Mouse (Mus musculus) fat pad, adult 2 months (tissue): Measurements from ENCODE around the gene Khdc4.
"Not testable (repeated sequence)": the region's sequence is repeated elsewhere in the genome, so short reads cannot be mapped to it uniquely, and the experiment has no call there.

Source experiments
- DNase-seq: peaks from one replicate; pipeline ENCODE4 v3.0.0-alpha.2; 2011; ENCODE audit warnings: low read depth, low spot score; ENCODE audit errors: extremely low read depth

Gene Khdc4

DNA sequence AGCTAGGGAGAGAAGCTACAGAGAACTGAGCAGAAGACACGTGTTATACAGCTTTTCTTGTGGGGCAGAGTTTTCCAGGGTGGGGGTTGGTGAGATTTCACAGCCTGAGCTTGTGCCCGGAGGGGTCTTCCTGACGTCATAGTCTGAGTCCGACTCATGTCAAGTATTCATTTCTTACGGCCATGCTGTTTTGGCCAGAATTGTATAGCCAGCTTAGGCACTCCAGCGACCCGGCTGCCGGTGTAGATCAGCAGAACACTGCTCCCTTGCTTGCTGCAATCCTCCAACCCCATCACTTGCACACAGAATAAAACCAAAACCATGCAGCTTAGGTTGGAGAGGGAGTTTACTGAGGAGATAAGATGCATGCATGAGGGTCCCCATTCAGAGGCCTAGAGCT, 30.0 kb upstream of the Khdc4 start:
- DNase-seq, result no peak

DNA sequence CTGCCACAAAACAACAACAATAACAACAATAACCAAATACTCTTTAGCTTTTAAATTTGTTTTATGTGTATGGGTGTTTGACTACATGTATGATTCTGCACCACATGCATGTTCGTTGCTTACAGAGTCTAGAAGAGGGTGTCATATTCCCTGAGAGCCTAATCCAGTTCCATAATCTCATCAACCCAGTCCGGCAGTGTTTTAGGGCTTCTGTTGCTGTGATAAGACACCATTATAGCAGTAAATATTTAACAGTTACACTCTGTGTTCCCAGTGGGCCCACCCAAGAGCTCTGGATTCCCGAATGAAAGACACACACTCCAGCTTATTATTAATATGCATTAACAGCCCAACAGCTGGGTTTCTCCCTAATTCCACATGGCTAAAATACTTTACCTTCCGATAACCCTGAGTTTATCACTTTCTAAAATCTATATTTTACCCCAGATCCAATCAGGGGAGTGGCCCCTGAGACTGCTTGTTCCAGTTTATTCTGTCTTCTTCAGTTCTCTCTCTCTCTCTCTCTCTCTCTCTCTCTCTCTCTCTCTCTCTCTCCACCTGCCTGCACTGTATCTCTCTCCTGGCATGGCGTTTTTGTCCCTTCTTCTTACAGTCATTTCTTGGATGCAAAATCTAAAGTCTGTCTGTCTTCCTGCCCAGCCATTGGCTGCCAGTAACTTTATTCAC, 27.0 kb upstream of the Khdc4 start:
- no peak for DNase-seq

DNA sequence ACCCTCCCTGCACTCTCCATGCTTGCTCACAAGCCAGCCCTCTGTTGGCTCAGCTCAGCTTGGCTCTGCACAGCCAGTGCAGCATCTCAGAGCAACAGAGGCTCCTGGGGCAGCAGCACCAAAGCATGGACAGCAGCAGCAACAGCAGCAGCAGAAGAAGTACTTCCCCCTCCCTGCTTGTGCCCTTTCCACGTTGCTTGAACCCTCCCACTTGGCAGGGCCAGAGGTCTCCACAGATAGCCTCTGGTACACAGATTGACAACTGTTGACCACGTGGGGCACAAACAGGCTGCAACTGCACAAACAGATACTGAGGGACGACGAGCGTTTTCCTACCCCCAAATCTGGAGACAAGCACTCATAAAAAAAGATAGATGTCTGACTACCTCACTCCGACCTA, 25.8 kb upstream of the Khdc4 start:
- DNase-seq, result no peak

DNA sequence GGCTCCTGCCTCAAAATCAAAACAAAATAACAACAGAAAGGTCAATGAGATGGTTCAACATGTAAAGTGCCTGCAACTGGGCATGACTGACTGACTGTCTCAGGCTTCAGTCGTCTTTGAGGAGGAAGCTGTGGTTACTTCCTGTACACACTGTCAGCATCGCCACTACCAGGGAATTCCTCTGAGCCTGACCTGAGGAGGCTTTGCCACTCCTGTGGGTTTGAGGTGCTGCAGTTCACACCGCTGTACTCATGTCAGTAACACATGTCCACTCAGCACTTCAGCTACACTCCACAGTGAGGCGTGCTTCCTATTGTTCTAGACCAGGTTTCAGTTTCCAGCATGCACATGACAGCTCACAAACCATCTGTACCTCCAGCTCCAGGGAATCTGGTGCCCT, 21.5 kb upstream of the Khdc4 start:
- DNase-seq, result no peak

DNA sequence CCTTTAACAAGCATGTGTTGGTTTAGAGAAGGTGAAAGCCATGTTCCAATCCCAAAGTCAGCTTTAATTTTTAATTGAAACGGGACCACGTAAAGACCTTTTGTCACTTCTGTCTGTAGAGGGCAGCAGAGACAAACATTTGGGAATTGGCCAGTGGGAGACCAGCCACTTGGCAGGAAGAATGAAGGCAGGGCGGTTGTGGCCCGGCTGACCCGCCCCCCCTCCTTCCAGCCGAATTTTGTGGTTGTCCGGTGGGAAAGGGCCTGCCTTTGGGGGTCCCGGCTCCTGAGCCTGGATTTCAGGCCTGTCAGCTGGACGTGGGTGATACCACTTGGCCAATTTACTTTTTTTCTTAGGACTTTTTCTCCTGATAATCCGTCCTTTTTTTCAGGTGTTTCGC, 8.2 kb upstream of the Khdc4 start:
- no peak for DNase-seq

DNA sequence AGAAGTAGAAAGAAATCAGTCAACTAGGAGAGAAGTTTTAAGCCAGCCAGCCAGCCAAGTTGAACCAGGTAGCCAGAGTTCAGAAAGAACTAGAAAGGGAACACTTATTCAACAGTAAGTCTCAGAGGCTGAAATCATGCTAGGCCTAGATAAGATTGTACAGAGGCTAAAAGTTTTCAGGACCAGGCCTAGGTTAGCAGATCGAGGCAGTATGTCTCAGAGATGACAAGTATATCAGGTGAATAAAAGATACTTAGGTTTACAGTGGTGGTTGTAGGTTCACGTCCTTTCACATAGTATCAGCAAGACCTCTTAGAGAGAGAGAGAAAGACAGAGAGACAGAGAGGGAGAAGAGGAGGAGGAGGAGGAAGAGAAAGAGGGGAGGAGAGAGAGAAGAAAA, 1.8 kb upstream of the Khdc4 start:
- no peak for DNase-seq

DNA sequence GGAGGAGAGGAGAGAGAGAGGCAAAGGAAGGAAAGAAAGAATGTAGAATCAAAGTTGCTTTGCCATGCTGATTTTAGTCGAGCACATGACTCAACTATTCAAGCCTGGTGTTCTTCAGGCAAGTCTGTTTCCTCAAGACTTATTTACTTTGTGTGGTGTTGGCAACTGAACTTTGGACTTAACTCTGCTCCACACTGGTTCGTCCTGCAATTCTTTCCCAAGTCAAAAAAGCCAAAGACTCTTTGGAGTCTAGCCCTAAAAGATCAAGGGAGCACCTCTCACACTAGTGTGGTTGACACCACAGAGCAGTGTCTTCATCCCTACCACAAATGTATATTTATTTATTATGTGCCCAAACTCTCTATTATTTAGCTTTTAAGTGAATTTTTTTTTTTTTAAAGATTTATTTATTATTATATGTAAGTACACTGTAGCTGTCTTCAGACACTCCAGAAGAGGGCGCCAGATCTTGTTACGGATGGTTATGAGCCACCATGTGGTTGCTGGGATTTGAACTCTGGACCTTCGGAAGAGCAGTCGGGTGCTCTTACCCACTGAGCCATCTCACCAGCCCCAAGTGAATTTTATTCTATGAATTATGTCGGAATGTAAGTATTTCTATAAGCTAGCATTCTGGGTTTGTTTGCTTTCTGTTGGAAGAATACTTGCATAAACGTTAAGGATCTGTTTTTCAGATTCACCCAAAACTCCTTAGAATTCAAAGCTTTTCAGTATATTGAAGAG, 1.2 kb upstream of the Khdc4 start:
- no peak for DNase-seq

DNA sequence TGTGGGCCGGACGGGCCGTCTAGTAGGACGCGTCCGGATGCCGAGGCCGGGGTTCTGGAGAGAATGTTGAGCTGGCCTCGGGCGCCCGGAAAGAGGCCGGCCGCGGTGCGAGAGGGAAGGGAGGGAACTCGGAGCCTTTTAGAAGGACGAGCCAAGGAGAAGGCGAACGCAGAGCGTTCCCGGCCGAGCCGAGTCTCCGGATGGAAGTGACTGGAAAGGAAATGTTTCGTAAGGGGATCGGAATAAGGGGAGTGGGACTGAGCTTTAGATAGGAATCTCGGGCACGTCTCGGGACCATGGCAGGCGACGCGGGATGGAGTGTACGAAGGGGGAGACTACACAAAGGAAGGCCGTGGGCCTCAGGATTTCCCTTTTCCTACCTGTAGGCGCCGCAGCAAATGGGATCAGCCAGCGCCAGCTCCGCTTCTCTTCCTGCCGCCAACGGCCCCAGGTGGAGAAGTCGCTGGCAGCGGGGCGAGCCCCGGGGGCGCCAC, 402 bp downstream of the Khdc4 start:
- DNase-seq, result no peak

DNA sequence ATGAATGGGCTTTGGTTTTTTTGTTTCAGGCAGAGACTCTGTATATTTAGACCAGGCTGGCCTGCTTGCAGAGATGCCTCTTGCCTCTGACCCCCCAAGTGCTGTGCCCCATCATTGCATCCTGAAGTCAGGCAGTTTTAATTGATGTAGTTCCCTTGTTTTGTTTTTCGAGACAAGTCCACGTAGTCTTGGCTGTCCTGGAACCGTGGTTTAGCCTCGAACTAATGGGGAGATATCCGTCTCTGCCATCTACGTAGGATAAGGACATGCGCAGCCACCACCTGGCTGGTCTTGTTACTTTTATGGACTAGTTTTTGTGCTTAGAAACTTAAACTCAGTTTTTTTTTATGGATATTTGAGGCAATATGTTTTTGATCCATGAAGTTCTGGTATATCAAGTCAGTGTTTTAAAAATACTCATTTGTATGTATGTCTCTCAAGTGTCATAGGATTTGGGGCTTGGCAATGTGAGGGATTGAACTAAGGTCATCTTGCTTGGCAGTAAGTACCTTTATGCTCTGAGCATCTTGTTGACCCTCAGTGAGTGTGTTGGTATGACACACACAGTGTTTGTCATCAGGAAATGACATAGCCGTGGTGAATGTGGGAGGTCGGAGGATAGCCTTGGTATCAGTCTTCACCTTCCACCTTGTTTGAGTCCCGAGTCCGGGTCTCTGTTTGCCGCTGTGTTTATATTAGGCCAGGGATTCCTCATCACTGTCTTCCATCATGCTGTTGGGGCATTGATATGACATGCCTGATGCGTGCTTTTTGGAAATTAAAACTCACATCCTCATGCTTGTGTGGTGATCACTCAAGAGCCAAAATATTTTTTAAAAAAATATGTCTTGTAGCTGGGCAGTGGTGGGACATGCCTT, 1.4 kb downstream of the Khdc4 start:
- no peak for DNase-seq

DNA sequence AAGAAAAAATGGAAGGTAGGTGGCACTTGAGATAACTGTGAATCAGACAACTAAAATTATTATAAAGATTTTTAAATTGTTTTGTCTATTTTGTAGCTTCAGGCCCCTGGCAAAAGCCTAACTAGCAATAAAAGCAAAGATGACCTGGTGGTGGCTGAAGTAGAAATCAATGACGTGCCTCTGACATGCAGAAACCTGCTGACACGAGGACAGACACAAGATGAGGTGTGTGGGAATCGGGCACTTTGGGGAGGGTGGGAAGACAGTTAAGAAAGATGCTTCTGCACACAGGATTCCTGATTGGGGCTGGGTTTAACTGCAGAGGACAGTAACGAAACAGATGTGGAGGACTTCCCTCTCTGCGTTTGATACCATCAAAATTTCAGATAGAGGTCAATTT, 3.5 kb downstream of the Khdc4 start:
- DNase-seq, result no peak

DNA sequence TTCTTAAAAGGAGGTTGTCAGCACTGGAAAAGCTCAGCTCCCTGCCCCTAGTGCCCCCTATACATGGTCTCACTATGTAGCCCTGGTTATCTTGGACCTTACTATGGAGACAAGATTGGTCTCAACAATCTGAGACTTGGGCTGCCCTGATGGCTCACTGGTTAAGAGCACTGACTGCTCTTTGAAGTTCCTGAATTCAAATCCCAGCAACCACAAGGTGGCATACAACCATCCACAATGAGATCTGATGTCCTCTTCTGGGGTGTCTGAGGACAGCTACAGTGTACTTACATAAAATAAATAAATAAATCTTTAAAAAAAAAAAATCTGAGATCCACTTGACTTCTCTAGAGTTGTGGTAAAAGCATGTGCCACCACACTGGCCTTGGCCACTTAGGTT, 9.9 kb downstream of the Khdc4 start:
- no peak for DNase-seq

DNA sequence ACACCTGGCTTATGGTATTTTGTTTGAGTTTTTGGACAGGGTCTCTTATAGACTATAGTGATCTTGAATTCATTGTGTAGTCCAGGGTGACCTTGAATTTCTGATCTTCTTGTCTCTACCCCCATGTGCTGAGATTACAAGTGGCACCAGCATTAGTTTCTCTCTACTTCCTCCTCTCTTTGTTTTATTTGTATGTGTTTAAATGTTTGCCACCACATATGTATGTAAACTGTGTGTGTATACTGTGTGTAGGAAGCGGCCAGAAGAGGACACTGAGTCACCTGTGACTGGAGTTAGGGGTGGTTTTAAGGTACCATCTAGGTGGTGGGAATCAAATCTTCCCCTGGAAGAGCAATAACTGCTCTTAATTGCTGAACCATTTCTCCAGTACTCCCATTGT, 12.4 kb downstream of the Khdc4 start:
- DNase-seq, result no peak

DNA sequence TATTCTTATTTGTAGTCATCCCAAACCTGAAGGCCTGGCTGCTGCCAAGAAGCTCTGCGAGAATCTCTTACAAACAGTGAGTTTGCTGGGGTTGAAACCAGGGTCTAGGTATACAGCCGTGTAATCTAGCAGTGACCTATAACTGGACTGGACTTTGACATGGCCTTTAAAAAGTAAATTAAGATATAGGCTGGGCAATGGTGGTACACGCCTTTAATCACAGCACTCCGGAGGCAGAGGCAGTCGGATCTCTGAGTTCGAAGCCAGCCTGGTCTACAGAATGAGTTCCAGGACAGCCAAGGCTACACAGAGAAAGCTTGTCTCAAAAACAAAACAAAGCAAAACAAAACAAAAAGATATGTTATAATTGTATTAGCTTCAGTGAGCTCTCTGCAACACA, 13.2 kb downstream of the Khdc4 start:
- DNase-seq, result no peak

DNA sequence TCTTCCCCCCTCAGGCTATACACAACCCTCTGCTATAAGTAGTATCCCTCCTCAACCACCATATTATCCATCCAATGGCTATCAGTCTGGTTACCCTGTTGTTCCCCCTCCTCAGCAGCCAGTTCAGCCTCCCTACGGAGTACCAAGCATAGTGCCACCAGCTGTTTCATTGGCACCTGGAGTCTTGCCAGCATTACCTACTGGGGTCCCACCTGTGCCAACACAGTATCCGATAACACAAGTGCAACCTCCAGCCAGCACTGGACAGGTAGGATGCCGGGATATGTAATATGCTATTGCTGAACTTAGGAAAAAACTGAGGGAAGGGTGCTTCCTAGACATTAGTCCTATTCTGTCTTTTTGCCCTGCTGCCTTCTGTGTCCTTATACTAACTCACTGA, 14.6 kb downstream of the Khdc4 start:
- no peak for DNase-seq

DNA sequence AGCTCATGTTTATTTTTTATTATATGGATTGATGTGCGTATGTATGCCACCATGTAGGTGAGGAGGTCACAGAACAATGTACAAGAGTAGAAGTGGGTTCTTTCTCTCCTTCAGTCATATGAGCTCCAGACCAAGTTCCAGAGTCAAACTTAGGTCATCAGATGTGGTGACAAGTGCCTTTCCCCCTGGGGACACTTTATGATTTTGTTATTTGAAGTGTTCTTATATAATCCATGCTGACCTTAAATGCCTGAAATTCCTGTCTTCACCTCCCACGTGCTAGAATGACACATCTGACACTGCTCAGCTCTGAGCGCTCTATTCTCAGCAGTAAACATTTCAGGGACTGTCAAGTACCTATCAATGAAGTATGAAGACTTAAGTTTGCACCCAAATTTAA, 15.6 kb downstream of the Khdc4 start:
- DNase-seq, result no peak

DNA sequence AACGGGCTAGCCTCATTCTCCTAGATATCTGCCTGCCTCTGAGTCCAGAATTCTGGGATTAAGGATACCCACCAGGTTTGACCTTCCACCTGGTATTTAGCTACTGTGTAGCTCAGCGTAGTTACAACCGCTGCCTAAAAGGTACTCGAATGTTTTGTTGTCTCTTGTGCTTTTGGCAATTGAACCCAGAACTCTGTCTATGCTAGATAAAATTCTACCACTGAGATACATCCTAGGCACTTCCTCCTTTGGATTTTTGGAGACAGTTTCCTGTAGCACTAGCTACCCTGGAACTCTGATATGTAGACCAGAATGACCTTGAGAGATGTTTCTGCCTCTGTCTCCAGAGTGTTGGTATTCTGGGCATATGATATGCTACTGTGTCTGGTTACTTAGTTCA, 28.1 kb downstream of the Khdc4 start:
- DNase-seq, result no peak

DNA sequence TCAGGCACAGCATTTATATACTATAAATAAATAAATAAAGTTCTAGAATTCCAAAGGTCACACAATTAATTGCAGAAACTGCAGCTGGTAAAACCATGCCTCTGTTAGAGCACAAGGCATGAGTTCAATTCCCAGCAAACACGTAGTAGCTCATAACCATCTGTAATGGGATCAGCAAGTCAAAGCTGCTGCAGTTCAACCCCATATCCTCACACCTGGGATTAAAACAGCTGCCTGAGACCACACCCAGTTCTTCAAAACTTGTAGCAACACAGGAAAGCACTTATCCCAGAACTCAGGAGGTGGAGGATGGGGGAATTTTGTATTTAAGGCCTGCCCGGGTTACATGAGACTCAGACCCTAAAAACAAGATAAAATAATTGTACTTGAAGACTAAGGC, 29.1 kb downstream of the Khdc4 start:
- no peak for DNase-seq

DNA sequence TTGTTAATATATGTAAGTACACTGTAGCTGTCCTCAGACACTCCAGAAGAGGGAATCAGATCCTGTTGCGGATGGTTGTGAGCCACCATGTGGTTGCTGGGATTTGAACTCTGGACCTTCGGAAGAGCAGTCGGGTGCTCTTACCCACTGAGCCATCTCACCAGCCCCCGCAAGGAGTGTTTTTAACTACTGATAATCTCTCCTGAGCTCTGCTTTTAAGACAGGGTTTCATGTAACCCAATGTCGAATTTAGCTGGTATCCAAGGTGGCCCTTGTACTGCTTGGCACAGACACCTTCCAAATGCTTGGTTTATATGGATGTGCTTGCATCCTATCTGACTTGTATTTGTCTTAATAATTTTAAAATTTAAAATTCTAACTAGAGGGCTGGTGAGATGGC, 30.1 kb downstream of the Khdc4 start:
- DNase-seq, result not testable (repeated sequence)

DNA sequence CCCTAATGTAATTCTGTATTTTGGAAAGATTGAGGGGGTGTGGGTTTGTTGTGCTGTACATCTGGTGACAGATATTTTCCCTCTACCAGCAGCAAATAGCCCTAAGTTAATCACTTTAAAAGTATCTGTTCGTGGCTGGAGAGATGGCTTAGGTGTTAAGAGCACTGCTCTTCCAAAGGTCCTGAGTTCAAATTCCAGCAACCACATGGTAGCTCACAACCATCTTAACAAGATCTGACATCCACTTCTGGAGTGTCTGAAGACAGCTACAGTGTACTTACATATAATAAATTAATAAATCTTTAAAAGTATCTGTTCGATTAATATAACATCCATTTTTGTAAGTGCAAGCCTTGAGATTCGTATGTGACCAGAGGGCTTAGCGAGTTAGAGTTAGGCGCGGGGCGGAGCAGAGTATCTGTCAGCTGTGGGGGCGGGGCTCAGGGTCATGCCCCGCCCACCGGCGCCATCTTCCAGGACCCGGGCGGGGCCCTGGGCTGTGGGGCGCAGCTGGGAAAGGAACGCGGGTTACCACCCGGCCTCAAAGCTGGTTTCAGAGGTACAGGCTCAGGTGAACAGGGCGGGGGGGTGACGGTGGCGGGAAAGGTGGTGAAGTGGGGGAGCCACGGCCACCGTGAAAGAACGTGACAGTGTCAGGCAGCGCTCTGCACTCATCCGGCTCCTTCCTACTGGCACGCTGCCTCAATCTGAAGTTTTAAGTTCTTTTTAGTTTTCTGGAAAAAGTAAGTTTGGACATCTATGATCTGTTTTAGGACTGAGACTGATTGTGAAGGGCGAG, 31.0 kb downstream of the Khdc4 start, which contains the start of gene Rit1:
Gene Rit1, plus strand, starts transcription at position 440 of the 799 bp plus-strand sequence.
- DNase-seq, result no peak

DNA sequence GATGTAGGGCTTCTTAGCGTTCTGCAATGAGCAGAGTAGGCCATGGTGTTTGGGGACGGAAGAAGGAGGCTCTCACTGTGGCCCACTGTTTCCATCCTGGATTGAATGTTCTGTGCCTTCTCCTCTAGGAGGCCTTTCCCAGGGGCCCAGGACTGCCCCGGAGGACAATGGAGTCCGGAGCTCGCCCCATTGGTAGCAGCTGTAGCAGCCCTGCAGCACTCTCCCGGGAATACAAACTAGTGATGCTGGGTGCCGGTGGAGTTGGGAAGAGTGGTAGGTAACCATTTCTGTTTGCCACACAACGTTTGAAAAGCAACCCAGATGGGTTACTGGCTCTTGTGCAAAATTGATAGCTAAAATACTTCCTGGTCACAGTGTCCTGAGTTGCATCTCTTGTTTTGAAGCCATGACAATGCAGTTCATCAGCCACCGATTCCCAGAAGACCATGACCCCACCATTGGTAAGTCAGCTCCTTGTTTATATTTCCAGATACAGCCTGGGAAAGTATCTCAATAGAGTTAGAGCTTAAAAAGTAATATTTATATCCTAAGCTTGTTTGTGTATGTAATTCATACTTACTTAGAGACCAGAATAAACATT, 31.7 kb downstream of the Khdc4 start:
- no peak for DNase-seq
